Mouse (Mus musculus): Measurements from ENCODE around the gene BC049762. TPM values are rescaled to one million over a fixed set of nuclear protein-coding genes. Genes with fewer than 3 reads are reported as not detected.

The BC049762 gene
- polyA plus RNA-seq, 1 experiment, result 0.35 TPM

GRCm38 (mm10) chr11:51220308-51220707 is 42.5 kb downstream of the BC049762 start, which contains the start of gene Gm12569:
Gene Gm12569, plus strand, starts transcription at chr11:51220473.
- DNase-seq (ENCODE audit: low read depth, low spot score), result no peak
- 92% methylated on average over 11 of the region's 11 CpGs for WGBS

- WGBS, result 85% methylated on average over 12 of the region's 12 CpGs
- DNase-seq (ENCODE audit: low read depth, low spot score), result no peak
Measured at GRCm38 (mm10) chr11:51219396-51219980, 43.4 kb downstream of the BC049762 start.

GRCm38 (mm10) chr11:51214021-51214420 is 48.8 kb downstream of the BC049762 start:
- WGBS, result 88% methylated on average over 7 of the region's 7 CpGs
- DNase-seq (ENCODE audit: low read depth, low spot score), result no peak

- WGBS, result 81% methylated on average over 5 of the region's 5 CpGs
Measured at GRCm38 (mm10) chr11:51211426-51211825, 51.4 kb downstream of the BC049762 start.

GRCm38 (mm10) chr11:51207758-51208157 is 55.1 kb downstream of the BC049762 start:
- DNase-seq (ENCODE audit: low read depth, low spot score), result no peak
- WGBS, result 67% methylated on average over 3 of the region's 3 CpGs

More at GRCm38 (mm10) chr11:51211426-51211825, 51.4 kb downstream of the BC049762 start:
- DNase-seq (ENCODE audit: low read depth, low spot score), result no peak

Other genes with a start within 250 kb of the BC049762 start
- not detected in 2 replicates for gene Olfr54, start 248.8 kb downstream of the BC049762 start, polyA plus RNA-seq (2012; rRNA removed)
- gene Olfr1375, start 214.9 kb downstream of the BC049762 start, polyA plus RNA-seq (2012; rRNA removed), result not detected in 2 replicates
- 0.61 and 1.3 TPM in 2 replicates for gene Zfp354a, start 203.8 kb downstream of the BC049762 start, polyA plus RNA-seq (2012; rRNA removed)
- not detected in 2 replicates for gene Gm12569, start 42.6 kb downstream of the BC049762 start, polyA plus RNA-seq (2012; rRNA removed)
- 21.8 and 31.9 TPM in 2 replicates for gene Clk4, start 1.3 kb downstream of the BC049762 start, polyA plus RNA-seq (2012; rRNA removed)
- gene Col23a1, start 26.9 kb upstream of the BC049762 start, polyA plus RNA-seq (2012; rRNA removed), result 3.3 and 4.4 TPM in 2 replicates

All from large intestine, adult 2 months (tissue).